Mouse (Mus musculus): ENCODE measurements at regions not wholly inside any gene's neighbourhood (a gene's known extent, or its start where the extent isn't known, plus 50 kb on each side); places are given as distances from the start of the nearest gene placed in this dataset.

GRCm38 (mm10) chr12:109864826-109865225, 264.7 kb upstream of the Rtl1 start:
- TF ChIP-seq CTCF (IDR thresholded peaks at IDR 0.05; ENCODE audit: borderline replicate concordance, control insufficient read depth, extremely low read depth, insufficient read depth, low read length, poor library complexity) (no peak), POLR2A (IDR thresholded peaks at IDR 0.05; ENCODE audit: control insufficient read depth, extremely low read depth, insufficient read depth, low read length, poor library complexity) (no peak)

Measured in thymus, adult 2 months (tissue).